Comparison of ENCODE assay signal across 19 mouse cellular contexts in genomic region chr11:54053090-54053489, GRCm38 (mm10). TPM values are rescaled to one million over a fixed set of nuclear protein-coding genes. Genes with fewer than 3 reads are reported as not detected.
DNase-seq lines count a peak whose midpoint lies in the region; ATAC-seq and TF ChIP-seq lines count a peak whose summit lies in the region.
"Had no signal": no experiment of that assay in that cellular context is flagged by ENCODE, and none has a peak within 500 bp of the region (broad histone marks: within the 10 kb centered on the region; RNA-seq: fewer than 3 reads in every experiment).

No protein-coding gene starts in this region.

- no peak for TF ChIP-seq EP300 in liver, postnatal 0 days (IDR thresholded peaks at IDR 0.05; ENCODE audit: low read depth)

- no peak overlapping the region for H3K4me3 ChIP-seq in kidney, adult 2 months (ENCODE audit: insufficient read depth, low read depth, low read length)
- no peak overlapping the region for H3K4me3 ChIP-seq in kidney, embryonic 16.5 days (ENCODE audit: low read length)
- no peak overlapping the region for H3K4me3 ChIP-seq in liver, embryonic 12.5 days
- H3K4me3 ChIP-seq in liver, postnatal 0 days (ENCODE audit: low read depth, low read length) = no peak overlapping the region
- H3K4me3 ChIP-seq: embryonic facial prominence, embryonic 10.5 days; erythroblast, embryonic 14.5 days; forebrain, embryonic 10.5 days; heart, embryonic 12.5 days; hindbrain, embryonic 15.5 days had no signal

- H3K27me3 ChIP-seq in kidney, adult 2 months (replicated peaks; ENCODE audit: control insufficient read depth, insufficient read depth, low read length) = no peaks in the 10 kb centered on the region
- H3K27me3 ChIP-seq in kidney, embryonic 16.5 days (ENCODE audit: insufficient read depth, low read length) = no peaks in the 10 kb centered on the region
- H3K27me3 ChIP-seq in liver, embryonic 12.5 days (replicated peaks) = peaks cover 21% of the 10 kb centered on the region
- no peaks in the 10 kb centered on the region for H3K27me3 ChIP-seq in liver, postnatal 0 days (ENCODE audit: insufficient read depth, low read length)
- H3K27me3 ChIP-seq: hindbrain, embryonic 15.5 days had no signal

- no peak for TF ChIP-seq CTCF in kidney, adult 2 months (conservative IDR thresholded peaks at IDR 0.05; ENCODE audit: insufficient read depth, insufficient read length, low read depth, low read length)
- TF ChIP-seq CTCF in liver, postnatal 0 days (IDR thresholded peaks at IDR 0.05; ENCODE audit: low read depth) = no peak

- H3K4me2 ChIP-seq in kidney, embryonic 16.5 days (replicated peaks; ENCODE audit: low read depth, low read length) = no peak overlapping the region
- no peak overlapping the region for H3K4me2 ChIP-seq in liver, embryonic 12.5 days
- no peak overlapping the region for H3K4me2 ChIP-seq in liver, postnatal 0 days (ENCODE audit: low read depth, low read length)
- H3K4me2 ChIP-seq: heart, embryonic 12.5 days; hindbrain, embryonic 15.5 days had no signal

- no peak for TF ChIP-seq POLR2A in kidney, adult 2 months (IDR thresholded peaks at IDR 0.05; ENCODE audit: low read depth, low read length)

- no peak overlapping the region for H3K9ac ChIP-seq in kidney, embryonic 16.5 days (replicated peaks; ENCODE audit: low read length)
- H3K9ac ChIP-seq in liver, embryonic 12.5 days = no peak overlapping the region; the same call in 1 of the 2 replicates
- no peak overlapping the region for H3K9ac ChIP-seq in liver, postnatal 0 days (replicated peaks)
- H3K9ac ChIP-seq: heart, embryonic 12.5 days; hindbrain, embryonic 15.5 days had no signal

- H3K27ac ChIP-seq in kidney, adult 2 months (ENCODE audit: insufficient read depth, low read depth, low read length) = peak overlapping the region; percentile 25; the same call in 1 of the 2 replicates
- H3K27ac ChIP-seq in kidney, embryonic 16.5 days (ENCODE audit: low read length) = no peak overlapping the region
- H3K27ac ChIP-seq in liver, embryonic 12.5 days = no peak overlapping the region
- no peak overlapping the region for H3K27ac ChIP-seq in liver, postnatal 0 days (ENCODE audit: low read depth)
- H3K27ac ChIP-seq: embryonic facial prominence, embryonic 10.5 days; forebrain, embryonic 10.5 days; hindbrain, embryonic 15.5 days had no signal

- H3K4me1 ChIP-seq in kidney, adult 2 months (ENCODE audit: control insufficient read depth, insufficient read depth, low read length) = peaks cover 5% of the 10 kb centered on the region; the same call in 1 of the 2 replicates
- H3K4me1 ChIP-seq in kidney, embryonic 16.5 days (ENCODE audit: insufficient read depth, low read length) = peaks cover 1% of the 10 kb centered on the region
- peaks cover 13% of the 10 kb centered on the region for H3K4me1 ChIP-seq in liver, embryonic 12.5 days
- no peaks in the 10 kb centered on the region; the same call in 1 of the 2 replicates for H3K4me1 ChIP-seq in liver, postnatal 0 days (ENCODE audit: insufficient read depth)

- 73% methylated on average over 7 of the region's 7 CpGs for WGBS in kidney, adult 2 months
- WGBS in kidney, embryonic 16.5 days = 79% methylated on average over 7 of the region's 7 CpGs
- WGBS in liver, embryonic 12.5 days (ENCODE audit: insufficient replicate concordance) = 54% methylated on average over 7 of the region's 7 CpGs
- WGBS in liver, postnatal 0 days (ENCODE audit: insufficient replicate concordance) = 52% methylated on average over 7 of the region's 7 CpGs

- H3K36me3 ChIP-seq in kidney, adult 2 months (ENCODE audit: control insufficient read depth, insufficient read depth, low read length) = no peaks in the 10 kb centered on the region
- 0 out of 2 replicates have a peak, but pooled peaks cover 2% of the 10 kb centered on the region for H3K36me3 ChIP-seq in kidney, embryonic 16.5 days (ENCODE audit: insufficient read depth, low read length)
- H3K36me3 ChIP-seq in liver, embryonic 12.5 days = no peaks in the 10 kb centered on the region
- H3K36me3 ChIP-seq in liver, postnatal 0 days (replicated peaks; ENCODE audit: insufficient read depth, low read length) = no peaks in the 10 kb centered on the region
- H3K36me3 ChIP-seq: heart, embryonic 12.5 days; hindbrain, embryonic 15.5 days had no signal

- no peaks in the 10 kb centered on the region for H3K9me3 ChIP-seq in kidney, embryonic 16.5 days (ENCODE audit: low read length)
- no peaks in the 10 kb centered on the region for H3K9me3 ChIP-seq in liver, embryonic 12.5 days (replicated peaks)
- no peaks in the 10 kb centered on the region for H3K9me3 ChIP-seq in liver, postnatal 0 days (ENCODE audit: low read length)
- H3K9me3 ChIP-seq: embryonic facial prominence, embryonic 10.5 days; forebrain, embryonic 10.5 days; heart, embryonic 12.5 days; hindbrain, embryonic 15.5 days had no signal

- no peak for ATAC-seq in kidney, embryonic 16.5 days (ENCODE audit: low FRiP score, low TSS enrichment)
- peak; percentile 58; the same call in 1 of the 2 replicates for ATAC-seq in liver, embryonic 12.5 days
- no peak for ATAC-seq in liver, postnatal 0 days
- peak; percentile 74 for ATAC-seq in megakaryocyte progenitor cell, adult 5-6 weeks (replicated peaks; ENCODE audit: poor library complexity)
- ATAC-seq: forebrain, embryonic 14.5 days had no signal

- DNase-seq in kidney, adult 2 months = no peak
- DNase-seq in liver, postnatal 0 days = no peak
- DNase-seq in brain, adult 2 months (ENCODE audit: low read depth, low spot score) = peak; percentile 44
- no peak for DNase-seq in lung, postnatal 10 days
- DNase-seq in thymus, postnatal 10 days (ENCODE audit: low spot score in 2 of 2) = no peak
- DNase-seq: adrenal gland, postnatal 10 days; cerebellum, adult 11-12 months; cerebellum, adult 9-10 months; gastrocnemius, postnatal 14 days; heart, postnatal 36 days had no signal

RNA-seq across cellular contexts. Expression of gene Pdlim4, which starts 15.7 kb away (rescaled TPM):
- 13.0 and 15.2 TPM in 2 replicates for polyA plus RNA-seq in kidney, adult 2 months (2012; rRNA removed)
- polyA plus RNA-seq in kidney, embryonic 16.5 days (2015; fragmentation: Nextera tagmentation; extraction: Ambion mirVana) = 50.3 and 55.0 TPM in 2 replicates
- polyA plus RNA-seq in liver, embryonic 12.5 days (2016; fragmentation: Nextera tagmentation; extraction: Ambion mirVana) = 4.4 and 4.9 TPM in 2 replicates
- polyA plus RNA-seq in liver, postnatal 0 days (2015; fragmentation: Nextera tagmentation; extraction: Ambion mirVana) = 4.0 TPM in 2 replicates
- not detected in 2 replicates for total RNA-seq in megakaryocyte progenitor cell, adult 5-6 weeks (2015)
- total RNA-seq in megakaryocyte progenitor cell, adult 5-6 weeks (2017) = 0.17 TPM in 1 of 2 replicates, not detected in the other

RNA-seq across cellular contexts. Expression of gene Slc22a4, which starts 25.2 kb away (rescaled TPM):
- polyA plus RNA-seq in kidney, adult 2 months (2012; rRNA removed) = 46.7 and 56.8 TPM in 2 replicates
- 1.00 and 1.2 TPM in 2 replicates for polyA plus RNA-seq in kidney, embryonic 16.5 days (2015; fragmentation: Nextera tagmentation; extraction: Ambion mirVana)
- polyA plus RNA-seq in liver, embryonic 12.5 days (2016; fragmentation: Nextera tagmentation; extraction: Ambion mirVana) = 39.5 and 42.0 TPM in 2 replicates
- 12.9 and 13.4 TPM in 2 replicates for polyA plus RNA-seq in liver, postnatal 0 days (2015; fragmentation: Nextera tagmentation; extraction: Ambion mirVana)
- total RNA-seq in megakaryocyte progenitor cell, adult 5-6 weeks (2015) = 22.2 and 23.6 TPM in 2 replicates
- total RNA-seq in megakaryocyte progenitor cell, adult 5-6 weeks (2017) = 15.3 and 22.6 TPM in 2 replicates

RNA-seq across cellular contexts. Expression of gene P4ha2, which starts 46.8 kb away (rescaled TPM):
- polyA plus RNA-seq in kidney, adult 2 months (2012; rRNA removed) = 17.9 and 23.4 TPM in 2 replicates
- polyA plus RNA-seq in kidney, embryonic 16.5 days (2015; fragmentation: Nextera tagmentation; extraction: Ambion mirVana) = 38.1 and 43.0 TPM in 2 replicates
- polyA plus RNA-seq in liver, embryonic 12.5 days (2016; fragmentation: Nextera tagmentation; extraction: Ambion mirVana) = 9.9 and 10.3 TPM in 2 replicates
- 2.4 and 2.7 TPM in 2 replicates for polyA plus RNA-seq in liver, postnatal 0 days (2015; fragmentation: Nextera tagmentation; extraction: Ambion mirVana)
- total RNA-seq in megakaryocyte progenitor cell, adult 5-6 weeks (2015) = 0.05 and 0.15 TPM in 2 replicates
- 0.21 and 0.44 TPM in 2 replicates for total RNA-seq in megakaryocyte progenitor cell, adult 5-6 weeks (2017)
- polyA plus RNA-seq: erythroblast, embryonic 14.5 days had no signal

Comparison
In these comparisons a context has a peak if more than half of its experiments do, and no peak if none do; other contexts are left out.
1. ATAC-seq: peak in liver, embryonic 12.5 days (single experiment) and megakaryocyte progenitor cell, adult 5-6 weeks (single experiment); none in kidney, embryonic 16.5 days (single experiment) and liver, postnatal 0 days (single experiment).